Mouse (Mus musculus) G1E (cell line): ENCODE measurements at regions not wholly inside any gene's neighbourhood (a gene's known extent, or its start where the extent isn't known, plus 50 kb on each side); places are given as distances from the start of the nearest gene placed in this dataset.

Experiments used
- ATAC-seq: 2 replicates; pipeline ENCODE4 v1.8.0; 2016; ENCODE audit warnings: mild to moderate bottlenecking; ENCODE audit not compliant: insufficient number of reproducible peaks, poor library complexity, low FRiP score, severe bottlenecking; ENCODE audit errors: extremely low read depth
- DNase-seq: peaks from one replicate; pipeline ENCODE4 v3.0.0; 2012; ENCODE audit warnings: low spot score
- H3K27me3 ChIP-seq: 2 replicates; pipeline ENCODE4 v1.6.1; 2012; ENCODE audit warnings: mild to moderate bottlenecking, low read length, inconsistent platforms; ENCODE audit not compliant: insufficient read depth
- H3K36me3 ChIP-seq: replicated peaks from 2 replicates; pipeline ENCODE3; 2012; ENCODE audit warnings: mild to moderate bottlenecking, inconsistent platforms
- H3K4me1 ChIP-seq: 2 replicates; pipeline ENCODE4 v1.6.1; 2012; ENCODE audit warnings: low read depth, low read length, inconsistent platforms, mixed read lengths; ENCODE audit not compliant: insufficient read depth
- H3K4me3 ChIP-seq: 2 replicates; pipeline ENCODE4 v1.5.1; 2012; ENCODE audit warnings: low read depth, mild to moderate bottlenecking, inconsistent platforms, low read length, moderate library complexity, mixed read lengths
- H3K9me3 ChIP-seq: replicated peaks from 2 replicates; pipeline ENCODE4 v1.6.1; 2012; ENCODE audit warnings: inconsistent platforms
- CTCF ChIP-seq: IDR thresholded peaks from 2 replicates; pipeline ENCODE4 v1.5.1; 2012; ENCODE audit warnings: low read depth, low read length, inconsistent platforms, mixed read lengths
- GATA1 ChIP-seq: IDR thresholded peaks from 2 replicates; pipeline ENCODE4 v1.6.1; 2012; ENCODE audit warnings: borderline replicate concordance, low read length, inconsistent platforms, mixed read lengths
- GATA2 ChIP-seq: IDR thresholded peaks from 2 replicates; pipeline ENCODE4 v1.6.1; 2012; ENCODE audit warnings: low read depth, low read length, inconsistent platforms, borderline replicate concordance
- POLR2AphosphoS5 ChIP-seq: IDR thresholded peaks from 2 replicates; pipeline ENCODE4 v1.6.1; 2012; ENCODE audit warnings: low read depth, low read length, inconsistent platforms; ENCODE audit not compliant: insufficient replicate concordance
- TAL1 ChIP-seq: conservative IDR thresholded peaks from 2 replicates; pipeline ENCODE4 v1.6.1; 2012; ENCODE audit warnings: low read depth, low read length, inconsistent platforms, mixed read lengths

DNA sequence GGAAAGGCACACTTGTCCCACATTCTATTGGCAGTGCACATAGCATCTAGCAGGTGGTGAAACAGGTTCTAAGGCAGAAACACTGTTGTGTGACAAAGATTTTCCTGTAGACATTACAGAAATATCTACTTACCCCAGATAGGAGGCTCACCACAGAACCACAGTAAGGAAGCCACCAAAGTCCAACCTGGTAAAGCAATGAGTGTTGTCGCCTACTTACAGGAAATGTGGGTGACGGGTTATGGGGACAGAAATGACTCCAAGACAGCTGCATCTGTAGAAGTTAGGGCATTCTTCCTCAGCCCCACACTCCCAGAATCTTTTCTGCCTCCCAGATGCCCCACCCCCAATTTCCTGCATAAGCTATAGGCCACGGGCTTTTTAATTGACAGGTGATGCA lies 97.6 kb upstream of the Kcnk2 start:
- Histone ChIP-seq H3K36me3 (no peaks in the 10 kb centered on the region), H3K4me1 (no peaks in the 10 kb centered on the region), H3K27me3 (no peaks in the 10 kb centered on the region), H3K9me3 (peaks cover 51% of the 10 kb centered on the region), H3K4me3 (no peak overlapping the region)
- no peak for ATAC-seq
- DNase-seq, result no peak
- TF ChIP-seq TAL1, result no peak
- TF ChIP-seq GATA2, result no peak
- no peak for TF ChIP-seq GATA1

GRCm38 (mm10) chr1:189499141-189499540 lies 97.1 kb upstream of the Kcnk2 start:
- H3K9me3 ChIP-seq, result peaks cover 51% of the 10 kb centered on the region
- H3K27me3 ChIP-seq, result no peaks in the 10 kb centered on the region
- DNase-seq, result no peak
- no peaks in the 10 kb centered on the region for H3K4me1 ChIP-seq
- H3K36me3 ChIP-seq, result no peaks in the 10 kb centered on the region
- TF ChIP-seq POLR2AphosphoS5 (no peak), CTCF (no peak), GATA1 (no peak), GATA2 (no peak), TAL1 (no peak)
- no peak overlapping the region for H3K4me3 ChIP-seq
- ATAC-seq, result no peak

DNA sequence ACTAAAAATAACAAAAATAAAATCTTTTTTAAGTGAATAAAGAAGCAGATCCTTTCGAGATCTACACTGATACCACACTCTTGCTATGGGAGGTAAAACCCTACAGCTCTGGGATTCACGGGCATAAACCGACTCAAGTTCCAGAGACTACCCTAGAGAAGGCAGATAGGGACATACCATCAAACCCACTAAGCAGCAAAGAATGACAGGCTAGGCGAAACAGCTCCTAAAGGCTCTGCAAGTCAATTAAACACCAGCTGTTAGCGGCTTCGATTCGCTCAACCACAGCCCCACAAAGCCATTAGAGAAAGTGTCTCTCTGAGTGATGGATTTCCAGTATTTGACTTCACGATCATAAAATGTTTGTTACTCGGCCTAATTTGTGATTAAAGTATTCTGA lies 95.0 kb upstream of the Kcnk2 start:
- H3K4me1 ChIP-seq, result no peaks in the 10 kb centered on the region
- no peaks in the 10 kb centered on the region for H3K27me3 ChIP-seq
- no peaks in the 10 kb centered on the region for H3K36me3 ChIP-seq
- no peak for ATAC-seq
- TF ChIP-seq TAL1 (no peak), POLR2AphosphoS5 (no peak), GATA2 (no peak), CTCF (no peak), GATA1 (no peak)
- no peak for DNase-seq
- no peak overlapping the region for H3K4me3 ChIP-seq
- H3K9me3 ChIP-seq, result peaks cover 51% of the 10 kb centered on the region

- Histone ChIP-seq H3K4me3 (no peak overlapping the region), H3K9me3 (peaks cover 58% of the 10 kb centered on the region), H3K27me3 (no peaks in the 10 kb centered on the region), H3K4me1 (no peaks in the 10 kb centered on the region), H3K36me3 (no peaks in the 10 kb centered on the region)
- DNase-seq (no peak), ATAC-seq (no peak)
- TF ChIP-seq GATA2, result no peak
- no peak for TF ChIP-seq POLR2AphosphoS5
- no peak for TF ChIP-seq TAL1
- no peak for TF ChIP-seq CTCF
- no peak for TF ChIP-seq GATA1
These were observed 93.5 kb upstream of the Kcnk2 start for GRCm38 (mm10) chr1:189495386-189496150.

DNA sequence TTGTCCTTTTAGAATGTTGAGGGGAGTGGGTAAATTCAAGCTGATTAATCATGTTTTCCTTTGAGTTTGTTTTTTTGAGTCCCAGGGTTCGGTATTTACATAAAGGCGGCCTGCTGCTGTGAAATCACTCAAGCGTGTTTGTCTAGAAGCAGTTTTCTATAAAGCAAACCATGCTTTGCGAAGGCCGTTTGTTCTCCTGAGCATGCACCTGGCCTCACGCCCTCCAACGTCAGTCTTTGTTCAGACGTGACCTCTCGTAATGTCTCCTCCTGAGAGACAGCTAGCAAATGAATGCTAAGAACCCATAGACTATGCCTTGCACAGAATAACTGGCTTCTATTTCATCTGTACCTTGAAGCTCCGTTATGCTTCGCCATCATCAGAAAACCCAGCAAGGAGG lies 92.8 kb upstream of the Kcnk2 start:
- TF ChIP-seq CTCF (no peak), GATA1 (no peak), GATA2 (no peak), TAL1 (no peak), POLR2AphosphoS5 (no peak)
- H3K9me3 ChIP-seq, result peaks cover 56% of the 10 kb centered on the region
- H3K36me3 ChIP-seq, result no peaks in the 10 kb centered on the region
- H3K4me1 ChIP-seq, result no peaks in the 10 kb centered on the region
- ATAC-seq (no peak), DNase-seq (no peak)
- H3K4me3 ChIP-seq, result no peak overlapping the region
- H3K27me3 ChIP-seq, result no peaks in the 10 kb centered on the region

DNA sequence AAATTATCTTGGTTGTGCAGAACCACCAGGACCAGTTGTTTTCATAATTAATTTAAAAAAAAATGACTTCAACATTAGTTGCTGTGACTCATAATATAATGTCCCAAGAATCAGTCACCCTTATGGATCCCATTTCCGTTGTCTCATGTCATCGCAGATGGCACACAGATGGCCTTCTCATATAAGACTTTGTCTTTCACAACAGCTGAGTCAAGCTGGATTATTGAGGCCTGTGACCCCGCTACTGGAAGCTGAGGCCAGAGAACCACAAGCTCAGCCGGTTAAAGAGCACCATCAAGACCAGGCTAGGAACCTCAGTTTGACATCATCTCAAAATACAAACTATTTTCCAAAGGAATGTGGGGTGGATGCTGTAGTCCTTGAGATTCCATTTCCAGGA lies 83.3 kb upstream of the Kcnk2 start:
- no peak for DNase-seq

GRCm38 (mm10) chr1:189483331-189483730 lies 81.3 kb upstream of the Kcnk2 start:
- Histone ChIP-seq H3K27me3 (no peaks in the 10 kb centered on the region), H3K4me3 (no peak overlapping the region), H3K36me3 (no peaks in the 10 kb centered on the region), H3K4me1 (no peaks in the 10 kb centered on the region), H3K9me3 (peaks cover 56% of the 10 kb centered on the region)
- DNase-seq, result no peak
- TF ChIP-seq GATA2 (no peak), GATA1 (no peak), TAL1 (no peak), POLR2AphosphoS5 (no peak), CTCF (no peak)
- ATAC-seq, result no peak

More for the DNA sequence above, 83.3 kb upstream of the Kcnk2 start:
- H3K4me3 ChIP-seq, result no peak overlapping the region
- TF ChIP-seq CTCF, result no peak
- no peak for TF ChIP-seq POLR2AphosphoS5
- TF ChIP-seq GATA2, result no peak
- no peak for TF ChIP-seq GATA1
- no peak for TF ChIP-seq TAL1
- no peaks in the 10 kb centered on the region for H3K4me1 ChIP-seq
- peaks cover 49% of the 10 kb centered on the region for H3K9me3 ChIP-seq
- H3K36me3 ChIP-seq, result no peaks in the 10 kb centered on the region
- no peak for ATAC-seq
- no peaks in the 10 kb centered on the region for H3K27me3 ChIP-seq
